Mouse (Mus musculus): ENCODE measurements around the gene Actg2. TPM values are rescaled to one million over a fixed set of nuclear protein-coding genes. Genes with fewer than 3 reads are reported as not detected.

The Actg2 gene
- polyA plus RNA-seq, 1 experiment: not detected

DNA sequence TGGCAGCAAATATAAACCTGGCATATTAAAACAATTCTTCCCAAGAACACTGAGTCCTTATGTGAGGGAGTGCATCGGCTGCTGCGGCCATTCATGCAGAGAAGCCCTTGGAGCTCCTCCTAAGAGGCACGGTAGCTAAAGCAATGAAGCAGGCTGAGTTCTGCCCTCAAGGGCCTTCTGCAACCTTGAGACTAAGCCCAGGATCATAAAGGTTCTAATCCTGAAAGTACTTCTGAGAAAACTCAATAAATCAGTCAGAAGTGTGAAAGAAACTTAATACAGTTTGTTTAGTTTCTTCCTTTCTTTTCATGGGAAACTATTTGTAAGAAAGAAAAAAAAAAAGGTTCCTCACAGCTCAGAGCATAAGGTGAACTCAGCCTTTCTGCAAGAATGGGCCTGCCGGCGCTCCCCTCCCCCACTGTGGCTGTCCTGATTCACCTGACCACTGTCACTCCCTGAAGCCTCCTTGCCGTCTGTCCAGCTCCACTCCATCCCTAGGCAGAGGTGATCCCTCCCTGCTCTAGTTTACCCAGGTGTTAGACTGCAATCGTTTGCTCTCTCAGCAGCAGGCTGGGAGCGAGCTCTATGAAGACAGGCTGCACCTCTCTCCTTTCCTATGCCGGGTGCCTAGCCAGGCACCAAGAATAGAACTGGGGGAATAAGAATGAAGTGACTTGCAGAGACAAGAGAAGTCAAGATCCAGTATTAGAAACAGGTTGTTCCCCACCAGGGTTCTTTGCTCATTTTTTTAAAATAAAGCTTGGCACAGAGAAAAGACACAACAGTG, 34.3 kb downstream of the Actg2 start:
- Histone ChIP-seq H3K4me3 (replicated peaks) (peak overlapping the region; percentile 43), H3K36me3 (replicated peaks; ENCODE audit: low read length) (peaks cover 56% of the 10 kb centered on the region), H3K4me1 (peaks cover 72% of the 10 kb centered on the region), H3K27me3 (replicated peaks) (no peaks in the 10 kb centered on the region), H3K9me3 (no peaks in the 10 kb centered on the region)
- TF ChIP-seq FLI1 (IDR thresholded peaks at IDR 0.05; ENCODE audit: low read length): no peak
- TF ChIP-seq GATA1 (IDR thresholded peaks at IDR 0.05; ENCODE audit: borderline replicate concordance, low read length): no peak

- Histone ChIP-seq H3K9me3 (no peaks in the 10 kb centered on the region), H3K4me1 (peaks cover 78% of the 10 kb centered on the region), H3K4me3 (replicated peaks) (no peak overlapping the region), H3K27me3 (replicated peaks) (no peaks in the 10 kb centered on the region), H3K36me3 (replicated peaks; ENCODE audit: low read length) (peaks cover 69% of the 10 kb centered on the region)
- no peak for TF ChIP-seq FLI1 (IDR thresholded peaks at IDR 0.05; ENCODE audit: low read length)
- no peak for TF ChIP-seq GATA1 (IDR thresholded peaks at IDR 0.05; ENCODE audit: borderline replicate concordance, low read length)
Observed at GRCm38 (mm10) chr6:83500462-83500861, 35.6 kb downstream of the Actg2 start.

- TF ChIP-seq FLI1 (IDR thresholded peaks at IDR 0.05; ENCODE audit: low read length) (no peak), GATA1 (IDR thresholded peaks at IDR 0.05; ENCODE audit: borderline replicate concordance, low read length) (no peak)
- Histone ChIP-seq H3K4me3 (replicated peaks) (no peak overlapping the region), H3K36me3 (replicated peaks; ENCODE audit: low read length) (peaks cover 80% of the 10 kb centered on the region), H3K27me3 (replicated peaks) (no peaks in the 10 kb centered on the region), H3K9me3 (no peaks in the 10 kb centered on the region), H3K4me1 (peaks cover 65% of the 10 kb centered on the region)
Observed at GRCm38 (mm10) chr6:83499078-83499477, 37.0 kb downstream of the Actg2 start.

GRCm38 (mm10) chr6:83496753-83497710, 39.0 kb downstream of the Actg2 start:
- Histone ChIP-seq H3K4me3 (replicated peaks) (no peak overlapping the region), H3K36me3 (replicated peaks; ENCODE audit: low read length) (peaks cover 84% of the 10 kb centered on the region)
- no peak for TF ChIP-seq GATA1 (IDR thresholded peaks at IDR 0.05; ENCODE audit: borderline replicate concordance, low read length)

DNA sequence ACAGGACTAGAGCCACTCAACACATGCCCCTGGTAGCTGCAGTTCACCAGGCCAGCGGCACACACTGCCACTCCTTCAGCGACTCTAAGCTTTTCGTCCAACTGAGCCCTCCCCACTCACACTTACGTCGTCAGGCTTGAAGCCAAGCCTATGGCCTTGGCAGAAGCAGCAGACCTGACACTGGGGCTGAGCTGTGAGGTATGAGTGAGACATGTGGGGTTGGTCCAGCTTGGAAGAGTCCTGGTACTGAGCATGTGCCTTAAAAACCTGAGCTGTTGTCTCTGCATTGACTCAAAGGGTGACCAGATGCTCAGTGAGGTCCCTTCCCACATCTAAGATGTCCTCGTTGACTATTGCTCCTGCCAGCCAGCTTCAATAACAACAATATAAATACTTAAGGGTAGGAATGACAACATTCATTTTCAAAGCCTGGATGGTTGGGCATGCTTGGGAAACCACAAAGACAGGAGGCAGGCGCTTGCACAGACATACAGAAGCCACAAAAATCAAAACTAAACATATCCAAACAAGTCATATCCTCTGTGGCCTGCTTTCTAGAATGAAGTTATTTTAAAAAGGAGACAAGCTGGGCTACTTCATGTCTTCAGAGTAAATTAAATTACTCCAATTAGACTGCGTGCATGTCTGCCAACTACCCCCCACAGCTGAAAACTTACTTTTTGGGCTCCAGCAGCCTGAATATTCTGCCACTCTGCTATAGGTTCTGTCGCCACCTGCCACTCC, 39.9 kb downstream of the Actg2 start:
- Histone ChIP-seq H3K36me3 (replicated peaks; ENCODE audit: low read length) (peaks cover 87% of the 10 kb centered on the region), H3K4me3 (replicated peaks) (no peak overlapping the region), H3K4me1 (peaks cover 38% of the 10 kb centered on the region), H3K27me3 (replicated peaks) (no peaks in the 10 kb centered on the region), H3K9me3 (no peaks in the 10 kb centered on the region)
- TF ChIP-seq FLI1 (IDR thresholded peaks at IDR 0.05; ENCODE audit: low read length): no peak
- TF ChIP-seq GATA1 (IDR thresholded peaks at IDR 0.05; ENCODE audit: borderline replicate concordance, low read length): no peak

More at GRCm38 (mm10) chr6:83496753-83497710, 39.0 kb downstream of the Actg2 start:
- H3K9me3 ChIP-seq: no peaks in the 10 kb centered on the region
- H3K4me1 ChIP-seq: peaks cover 47% of the 10 kb centered on the region
- H3K27me3 ChIP-seq (replicated peaks): no peaks in the 10 kb centered on the region

DNA sequence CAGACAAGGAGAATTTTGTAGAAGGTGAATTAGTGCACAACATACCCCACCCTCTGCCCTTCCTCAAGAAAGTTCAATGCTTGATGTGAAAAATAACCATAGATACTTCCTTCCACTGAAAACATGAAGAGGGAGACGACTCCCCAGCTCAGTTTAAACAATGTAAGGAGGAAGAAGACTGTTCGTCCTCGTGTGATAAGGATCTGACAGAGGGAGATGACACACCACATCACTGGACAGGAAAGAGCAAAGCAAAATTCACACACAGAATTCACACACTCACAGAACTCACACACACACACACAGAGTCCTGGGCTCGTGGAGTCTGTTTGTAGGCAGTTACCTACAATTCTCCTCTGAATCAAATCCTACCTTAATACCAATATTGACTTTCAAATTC, 45.4 kb downstream of the Actg2 start:
- TF ChIP-seq FLI1 (IDR thresholded peaks at IDR 0.05; ENCODE audit: low read length) (no peak), GATA1 (IDR thresholded peaks at IDR 0.05; ENCODE audit: borderline replicate concordance, low read length) (no peak)
- H3K4me3 ChIP-seq (replicated peaks): no peak overlapping the region
- H3K27me3 ChIP-seq (replicated peaks): no peaks in the 10 kb centered on the region
- H3K9me3 ChIP-seq: no peaks in the 10 kb centered on the region
- peaks cover 88% of the 10 kb centered on the region for H3K36me3 ChIP-seq (replicated peaks; ENCODE audit: low read length)
- peaks cover 1% of the 10 kb centered on the region for H3K4me1 ChIP-seq

DNA sequence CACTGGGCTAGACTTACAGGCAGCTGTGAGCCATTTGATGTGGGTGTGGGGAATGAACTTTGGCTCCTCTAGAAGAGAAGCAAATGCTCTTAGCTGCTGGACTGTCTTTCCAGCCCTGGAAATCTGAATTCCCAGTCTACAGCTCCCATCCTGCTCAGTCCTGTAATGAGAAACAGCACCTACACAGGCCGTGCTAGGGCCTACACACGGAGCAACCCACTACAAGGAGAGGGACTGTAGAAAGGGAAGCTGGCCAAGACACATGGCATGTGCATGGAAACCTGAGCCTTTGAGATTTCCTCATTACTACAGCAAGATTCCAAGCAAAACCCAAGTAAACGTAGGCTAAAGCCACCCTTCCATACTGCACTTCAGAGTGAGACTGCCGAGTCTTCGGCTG, 47.9 kb downstream of the Actg2 start:
- Histone ChIP-seq H3K4me1 (peaks cover 5% of the 10 kb centered on the region), H3K4me3 (replicated peaks) (no peak overlapping the region), H3K36me3 (replicated peaks; ENCODE audit: low read length) (peaks cover 90% of the 10 kb centered on the region), H3K27me3 (replicated peaks) (no peaks in the 10 kb centered on the region), H3K9me3 (no peaks in the 10 kb centered on the region)
- TF ChIP-seq FLI1 (IDR thresholded peaks at IDR 0.05; ENCODE audit: low read length) (no peak), GATA1 (IDR thresholded peaks at IDR 0.05; ENCODE audit: borderline replicate concordance, low read length) (no peak)

GRCm38 (mm10) chr6:83487298-83487697, 48.8 kb downstream of the Actg2 start:
- TF ChIP-seq GATA1 (IDR thresholded peaks at IDR 0.05; ENCODE audit: borderline replicate concordance, low read length): no peak
- no peak for TF ChIP-seq FLI1 (IDR thresholded peaks at IDR 0.05; ENCODE audit: low read length)
- H3K27me3 ChIP-seq (replicated peaks): no peaks in the 10 kb centered on the region
- no peak overlapping the region for H3K4me3 ChIP-seq (replicated peaks)
- no peaks in the 10 kb centered on the region for H3K9me3 ChIP-seq
- peaks cover 95% of the 10 kb centered on the region for H3K36me3 ChIP-seq (replicated peaks; ENCODE audit: low read length)
- H3K4me1 ChIP-seq: peaks cover 14% of the 10 kb centered on the region

DNA sequence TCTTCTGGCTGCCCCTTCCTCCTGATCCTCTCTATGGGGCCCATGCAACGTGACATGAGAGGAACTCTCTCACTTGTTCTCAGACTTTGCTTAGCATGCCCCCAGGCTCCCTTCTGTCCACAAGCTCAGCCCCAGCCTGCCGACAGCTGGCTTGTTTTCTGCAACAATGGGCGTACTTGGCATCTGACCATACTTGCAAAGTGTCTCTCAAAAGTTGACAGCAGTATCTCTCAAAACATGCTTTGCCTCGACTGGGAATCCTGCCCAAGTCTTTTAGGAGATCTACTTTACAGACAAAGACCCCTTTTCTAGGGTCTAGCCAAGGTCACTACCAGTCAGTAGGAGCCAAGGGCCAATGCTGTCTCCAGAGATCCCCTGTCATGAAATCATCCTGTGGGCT, 50.2 kb downstream of the Actg2 start:
- H3K36me3 ChIP-seq (replicated peaks; ENCODE audit: low read length): peaks cover 98% of the 10 kb centered on the region
- H3K9me3 ChIP-seq: no peaks in the 10 kb centered on the region
- TF ChIP-seq FLI1 (IDR thresholded peaks at IDR 0.05; ENCODE audit: low read length) (no peak), GATA1 (IDR thresholded peaks at IDR 0.05; ENCODE audit: borderline replicate concordance, low read length) (no peak)
- H3K27me3 ChIP-seq (replicated peaks): no peaks in the 10 kb centered on the region
- H3K4me3 ChIP-seq (replicated peaks): no peak overlapping the region
- peaks cover 27% of the 10 kb centered on the region for H3K4me1 ChIP-seq
